Mouse (Mus musculus) ES-Bruce4 (cell line): ENCODE measurements at regions not wholly inside any gene's neighbourhood (a gene's known extent, or its start where the extent isn't known, plus 50 kb on each side); places are given as distances from the start of the nearest gene placed in this dataset.

Experiments used
- H3K27ac ChIP-seq: 2 replicates; pipeline ENCODE4 v1.5.1; 2012; ENCODE audit warnings: low read length, inconsistent platforms; ENCODE audit not compliant: insufficient read depth
- H3K27me3 ChIP-seq: 2 replicates; pipeline ENCODE4 v1.6.1; 2012; ENCODE audit warnings: mild to moderate bottlenecking, low read length, inconsistent platforms; ENCODE audit not compliant: control insufficient read depth, poor library complexity, insufficient read depth, severe bottlenecking
- H3K36me3 ChIP-seq: 2 replicates; pipeline ENCODE4 v1.6.1; 2012; ENCODE audit warnings: inconsistent platforms, mild to moderate bottlenecking, low read length, moderate library complexity; ENCODE audit not compliant: control insufficient read depth, poor library complexity, insufficient read depth, severe bottlenecking
- H3K4me1 ChIP-seq: one replicate; pipeline ENCODE4 v1.8.1; 2011; ENCODE audit warnings: low read length; ENCODE audit not compliant: control insufficient read depth, insufficient read depth
- H3K4me3 ChIP-seq: 2 replicates; pipeline ENCODE4 v1.5.1; 2011; ENCODE audit warnings: low read depth, mild to moderate bottlenecking, low read length
- H3K9ac ChIP-seq: 2 replicates; pipeline ENCODE4 v1.6.1; 2012; ENCODE audit warnings: low read depth, mild to moderate bottlenecking, inconsistent platforms; ENCODE audit not compliant: poor library complexity, severe bottlenecking
- H3K9me3 ChIP-seq: replicated peaks from 2 replicates; pipeline ENCODE4 v1.6.1; 2012; ENCODE audit warnings: mild to moderate bottlenecking, low read length, inconsistent platforms; ENCODE audit not compliant: control insufficient read depth, poor library complexity, insufficient read depth, severe bottlenecking
- CTCF ChIP-seq: IDR thresholded peaks from one replicate; pipeline ENCODE4 v1.8.1; 2011; ENCODE audit warnings: low read depth, low read length
- EP300 ChIP-seq: IDR thresholded peaks from 2 replicates; pipeline ENCODE4 v1.6.1; 2011; ENCODE audit warnings: low read depth, low read length; ENCODE audit not compliant: insufficient read depth
- POLR2A ChIP-seq: IDR thresholded peaks from one replicate; pipeline ENCODE4 v1.8.1; 2011; ENCODE audit warnings: low read length; ENCODE audit not compliant: insufficient read depth

DNA sequence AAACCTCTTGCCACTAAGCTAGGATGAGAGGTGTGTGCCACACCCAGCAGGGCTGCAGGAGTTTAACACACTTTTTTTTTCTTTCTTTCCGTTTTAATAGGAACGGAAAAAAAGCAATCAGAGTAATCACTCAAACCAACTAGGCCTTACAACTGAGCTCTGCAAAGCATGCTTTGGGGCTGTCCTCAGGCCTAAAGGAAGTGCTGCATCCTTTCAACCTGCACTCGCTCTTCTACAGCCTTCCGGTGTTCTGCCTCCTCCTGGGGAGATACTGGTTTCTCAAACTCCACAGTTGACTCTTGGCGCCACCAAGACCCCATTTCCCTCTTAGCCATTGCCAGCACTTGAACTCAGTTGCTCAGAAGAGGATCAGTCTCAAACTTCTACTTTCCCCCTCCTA, 143.2 kb downstream of the Foxo1 start:
- H3K9ac ChIP-seq, result no peak overlapping the region
- H3K27me3 ChIP-seq, result no peaks in the 10 kb centered on the region
- TF ChIP-seq CTCF, result no peak
- TF ChIP-seq EP300, result no peak
- TF ChIP-seq POLR2A, result no peak
- H3K36me3 ChIP-seq, result no peaks in the 10 kb centered on the region
- H3K4me3 ChIP-seq, result no peak overlapping the region
- H3K9me3 ChIP-seq, result no peaks in the 10 kb centered on the region
- no peak overlapping the region for H3K27ac ChIP-seq
- peaks cover 4% of the 10 kb centered on the region for H3K4me1 ChIP-seq

- no peak overlapping the region for H3K9ac ChIP-seq
- no peak overlapping the region for H3K4me3 ChIP-seq
- H3K9me3 ChIP-seq, result no peaks in the 10 kb centered on the region
Observed at GRCm38 (mm10) chr3:52409465-52409864, 141.3 kb downstream of the Foxo1 start.

DNA sequence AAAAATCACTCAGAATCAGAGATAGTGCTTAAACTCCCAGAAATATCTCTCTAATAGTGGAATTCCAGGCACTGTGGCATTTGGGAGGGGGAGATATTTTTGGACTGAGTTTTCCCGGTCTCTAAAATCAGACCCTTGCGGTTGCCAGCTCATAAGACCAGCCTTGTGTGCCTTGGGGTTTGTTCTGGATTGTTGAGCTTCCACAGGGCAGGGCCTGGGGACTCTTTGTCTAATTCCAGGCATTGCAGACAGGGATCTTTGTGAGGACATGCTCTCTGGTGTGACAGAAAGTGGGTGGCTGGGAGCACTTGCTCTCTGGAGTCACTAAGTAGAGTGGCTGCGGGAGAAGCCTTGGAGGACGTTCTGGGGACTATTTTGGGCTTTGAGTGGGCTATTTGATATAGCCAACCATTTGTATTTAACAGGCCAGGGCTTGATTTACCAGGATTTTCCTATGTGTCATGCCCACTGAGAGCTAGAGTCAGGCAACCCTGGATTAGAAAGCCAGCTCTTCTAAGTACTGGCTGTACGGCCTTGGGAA, 138.7 kb downstream of the Foxo1 start:
- Histone ChIP-seq H3K9me3 (no peaks in the 10 kb centered on the region), H3K36me3 (no peaks in the 10 kb centered on the region), H3K27me3 (no peaks in the 10 kb centered on the region), H3K4me3 (no peak overlapping the region), H3K27ac (no peak overlapping the region), H3K4me1 (no peaks in the 10 kb centered on the region), H3K9ac (no peak overlapping the region)
- TF ChIP-seq EP300, result no peak
- TF ChIP-seq CTCF, result no peak
- no peak for TF ChIP-seq POLR2A

More at GRCm38 (mm10) chr3:52409465-52409864, 141.3 kb downstream of the Foxo1 start:
- H3K27me3 ChIP-seq, result no peaks in the 10 kb centered on the region
- H3K36me3 ChIP-seq, result no peaks in the 10 kb centered on the region
- no peaks in the 10 kb centered on the region for H3K4me1 ChIP-seq
- no peak overlapping the region for H3K27ac ChIP-seq
- TF ChIP-seq CTCF, result no peak
- TF ChIP-seq POLR2A, result no peak
- no peak for TF ChIP-seq EP300

GRCm38 (mm10) chr3:52404636-52405035, 136.5 kb downstream of the Foxo1 start:
- no peak overlapping the region for H3K4me3 ChIP-seq
- TF ChIP-seq POLR2A, result no peak
- no peak for TF ChIP-seq CTCF
- peak; percentile 57; the same call in 1 of the 2 replicates for TF ChIP-seq EP300
- no peaks in the 10 kb centered on the region for H3K9me3 ChIP-seq
- H3K9ac ChIP-seq, result no peak overlapping the region
- no peaks in the 10 kb centered on the region for H3K36me3 ChIP-seq
- H3K27ac ChIP-seq, result peak overlapping the region; percentile 33; the same call in 1 of the 2 replicates
- no peaks in the 10 kb centered on the region for H3K27me3 ChIP-seq
- peaks cover 2% of the 10 kb centered on the region for H3K4me1 ChIP-seq

- Histone ChIP-seq H3K4me1 (peaks cover 6% of the 10 kb centered on the region), H3K36me3 (no peaks in the 10 kb centered on the region), H3K27ac (no peak overlapping the region), H3K9me3 (no peaks in the 10 kb centered on the region), H3K4me3 (no peak overlapping the region), H3K27me3 (no peaks in the 10 kb centered on the region), H3K9ac (no peak overlapping the region)
- TF ChIP-seq CTCF (no peak), POLR2A (no peak), EP300 (no peak)
Observed at GRCm38 (mm10) chr3:52403032-52403431, 134.9 kb downstream of the Foxo1 start.
